Mouse (Mus musculus) megakaryocyte, adult 5-6 weeks (primary cell): ENCODE data around the gene Trp73. TPM values are rescaled to one million over a fixed set of nuclear protein-coding genes. Genes with fewer than 3 reads are reported as not detected.

Experiments
- ATAC-seq: 2 replicates; pipeline ENCODE4 v1.8.0; 2016; ENCODE audit warnings: mild to moderate bottlenecking, inconsistent platforms; ENCODE audit not compliant: poor library complexity, severe bottlenecking
- total RNA-seq, 2 experiments: library from RNA; stranded (forward) in 1 of 2; stranded (reverse) in 1 of 2; fragments of 153-499, 151-499 nt in 1 of 2; fragments of 221-1000, 200-1000 nt in 1 of 2; gene quantifications; 2 replicates each; pipeline versions ENCODE4 v1.2.3 to v1.2.4; 2015 to 2017

Gene Trp73
- total RNA-seq, 2 experiments from 2014 or later, result not detected

DNA sequence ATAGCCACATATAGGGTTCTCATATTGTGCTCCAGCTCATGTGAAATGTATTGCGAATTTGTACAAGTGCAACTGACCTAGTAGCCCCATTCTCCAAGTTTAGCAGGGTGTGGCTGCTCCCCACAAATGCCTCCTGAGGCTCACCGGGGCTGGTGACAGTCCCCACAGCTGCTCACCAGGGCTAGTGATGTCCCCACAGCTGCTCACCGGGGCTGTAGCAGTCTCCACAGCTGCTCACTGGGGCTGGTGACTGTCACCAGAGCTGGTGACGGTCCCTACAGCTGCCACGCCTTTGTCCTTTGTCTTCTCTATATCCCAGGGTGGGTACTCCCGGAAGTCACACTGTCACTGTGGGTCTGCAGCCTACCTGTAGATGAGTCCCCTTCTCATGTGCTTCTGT, 133.7 kb downstream of the Trp73 start:
- no peak for ATAC-seq

Other genes starting within 250 kb of the Trp73 start
- 38.8 and 52.5 TPM in 2 replicates for gene A430005L14Rik, start 183.0 kb downstream of the Trp73 start, total RNA-seq (2015)
- gene A430005L14Rik, start 183.0 kb downstream of the Trp73 start, total RNA-seq (2017), result 35.3 and 35.9 TPM in 2 replicates
- gene Dffb, start 165.1 kb downstream of the Trp73 start, total RNA-seq (2015), result 6.7 and 8.4 TPM in 2 replicates
- 8.6 and 13.8 TPM in 2 replicates for gene Dffb, start 165.1 kb downstream of the Trp73 start, total RNA-seq (2017)
- 4.0 and 4.3 TPM in 2 replicates for gene Cep104, start 165.0 kb downstream of the Trp73 start, total RNA-seq (2015)
- 4.3 and 5.3 TPM in 2 replicates for gene Cep104, start 165.0 kb downstream of the Trp73 start, total RNA-seq (2017)
- gene Lrrc47, start 128.5 kb downstream of the Trp73 start, total RNA-seq (2015), result 7.0 and 11.4 TPM in 2 replicates
- gene Lrrc47, start 128.5 kb downstream of the Trp73 start, total RNA-seq (2017), result 11.3 and 21.1 TPM in 2 replicates
- 0.62 and 1.9 TPM in 2 replicates for gene Smim1, start 114.0 kb downstream of the Trp73 start, total RNA-seq (2015)
- 0.26 and 1.3 TPM in 2 replicates for gene Smim1, start 114.0 kb downstream of the Trp73 start, total RNA-seq (2017)
- gene Ccdc27, start 97.5 kb downstream of the Trp73 start, total RNA-seq (2015), result not detected in 2 replicates
- not detected in 2 replicates for gene Ccdc27, start 97.5 kb downstream of the Trp73 start, total RNA-seq (2017)
- 9.6 and 9.8 TPM in 2 replicates for gene Wrap73, start 2.2 kb upstream of the Trp73 start, total RNA-seq (2015)
- 3.6 and 5.3 TPM in 2 replicates for gene Wrap73, start 2.2 kb upstream of the Trp73 start, total RNA-seq (2017)
- gene Tprgl, start 20.5 kb upstream of the Trp73 start, total RNA-seq (2015), result 75.5 and 90.9 TPM in 2 replicates
- gene Tprgl, start 20.5 kb upstream of the Trp73 start, total RNA-seq (2017), result 52.4 and 57.3 TPM in 2 replicates
- gene Megf6, start 30.5 kb upstream of the Trp73 start, total RNA-seq (2015), result not detected in 2 replicates
- 0.04 TPM in 1 of 2 replicates, not detected in the other for gene Megf6, start 30.5 kb upstream of the Trp73 start, total RNA-seq (2017)
- gene Arhgef16, start 161.5 kb upstream of the Trp73 start, total RNA-seq (2015), result not detected in 2 replicates
- not detected in 2 replicates for gene Arhgef16, start 161.5 kb upstream of the Trp73 start, total RNA-seq (2017)
- not detected in 2 replicates for gene B230104I21Rik, start 195.9 kb upstream of the Trp73 start, total RNA-seq (2015)
- gene B230104I21Rik, start 195.9 kb upstream of the Trp73 start, total RNA-seq (2017), result not detected in 2 replicates